Mouse (Mus musculus) forebrain, embryonic 16.5 days (tissue): ENCODE measurements around the gene Tspan32. TPM values are rescaled to one million over a fixed set of nuclear protein-coding genes. Genes with fewer than 3 reads are reported as not detected.

Experiments
- ATAC-seq: fragments of 200-750 bp; cut with Nextera tagmentation; 2 replicates; pipeline ENCODE4 v1.8.0; 2017; ENCODE audit warnings: mild to moderate bottlenecking, moderate library complexity
- H3K27ac ChIP-seq: fragments of 300-500 bp; sonication (generic); 2 replicates; pipeline ENCODE4 v1.5.1; 2014; ENCODE audit warnings: low read length, control low read depth
- H3K27me3 ChIP-seq: fragments of 300-500 bp; sonication (generic); replicated peaks from 2 replicates; pipeline ENCODE4 v1.6.1; 2014; ENCODE audit warnings: low read length; ENCODE audit not compliant: control insufficient read depth, insufficient read depth
- H3K36me3 ChIP-seq: fragments of 300-500 bp; sonication (generic); 2 replicates; pipeline ENCODE4 v1.6.1; 2014; ENCODE audit not compliant: control insufficient read depth, insufficient read depth
- H3K4me1 ChIP-seq: fragments of 300-500 bp; sonication (generic); replicated peaks from 2 replicates; pipeline ENCODE4 v1.6.1; 2014; ENCODE audit warnings: low read length; ENCODE audit not compliant: control insufficient read depth, insufficient read depth
- H3K4me2 ChIP-seq: fragments of 300-500 bp; sonication (generic); 2 replicates; pipeline ENCODE4 v1.6.1; 2014; ENCODE audit warnings: mild to moderate bottlenecking, low read length, control low read depth
- H3K4me3 ChIP-seq: fragments of 300-500 bp; sonication (generic); replicated peaks from 2 replicates; pipeline ENCODE4 v1.5.1; 2014; ENCODE audit warnings: mild to moderate bottlenecking, low read length, control low read depth
- H3K9ac ChIP-seq: fragments of 300-500 bp; sonication (generic); replicated peaks from 2 replicates; pipeline ENCODE4 v1.6.1; 2014; ENCODE audit warnings: low read depth, low read length, control low read depth
- H3K9me3 ChIP-seq: fragments of 300-500 bp; sonication (generic); 2 replicates; pipeline ENCODE4 v1.6.1; 2016; ENCODE audit warnings: low read length; ENCODE audit not compliant: control insufficient read depth
- WGBS: fragments of 180-500 bp; shearing (Covaris S2); extraction: QIAGEN DNeasy Blood & Tissue Kit; methylation state at CpG from one replicate; pipeline ENCODE4 v1.1.7; 2014; 5-methylcytosine and 5-hydroxymethylcytosine counted together
- polyA plus RNA-seq: library from polyadenylated mRNA; unstranded; fragments of >200 nt; fragmentation: Nextera tagmentation; extraction: Ambion mirVana; gene quantifications from 2 replicates; pipeline ENCODE4 v1.2.1, GENCODE M21; 2015

Gene Tspan32
- polyA plus RNA-seq = 0.32 and 0.53 TPM in 2 replicates

GRCm38 (mm10) chr7:143004727-143005343 lies at the start of gene Tspan32:
Tspan32 (plus strand) TSS chr7:143005046.
- Histone ChIP-seq H3K27me3 (no peaks in the 10 kb centered on the region), H3K4me1 (peaks cover 18% of the 10 kb centered on the region), H3K4me3 (no peak within 1 kb of the TSS), H3K36me3 (no peaks in the 10 kb centered on the region), H3K9me3 (no peaks in the 10 kb centered on the region), H3K4me2 (no peak within 1 kb of the TSS), H3K9ac (no peak within 1 kb of the TSS), H3K27ac (no peak within 1 kb of the TSS)
- WGBS = 84% methylated on average over 4 of the region's 4 CpGs
- ATAC-seq = no peak

- Histone ChIP-seq H3K36me3 (no peaks in the 10 kb centered on the region), H3K4me1 (no peaks in the 10 kb centered on the region), H3K27me3 (no peaks in the 10 kb centered on the region), H3K9ac (no peak overlapping the region), H3K4me2 (no peak overlapping the region), H3K9me3 (no peaks in the 10 kb centered on the region), H3K4me3 (no peak overlapping the region), H3K27ac (no peak overlapping the region)
- 64% methylated on average over 2 of the region's 2 CpGs for WGBS
- no peak for ATAC-seq
These were observed 48.8 kb upstream of the Tspan32 start for GRCm38 (mm10) chr7:142956018-142956417.

GRCm38 (mm10) chr7:142958817-142959216 lies 46.0 kb upstream of the Tspan32 start:
- Histone ChIP-seq H3K27ac (no peak overlapping the region), H3K4me1 (no peaks in the 10 kb centered on the region), H3K9me3 (no peaks in the 10 kb centered on the region), H3K36me3 (no peaks in the 10 kb centered on the region), H3K9ac (no peak overlapping the region), H3K27me3 (no peaks in the 10 kb centered on the region), H3K4me2 (no peak overlapping the region), H3K4me3 (no peak overlapping the region)
- ATAC-seq = no peak
- WGBS = 96% methylated on average over 1 of the region's 1 CpGs

- Histone ChIP-seq H3K27ac (no peak overlapping the region), H3K4me1 (no peaks in the 10 kb centered on the region), H3K4me2 (no peak overlapping the region), H3K9ac (no peak overlapping the region), H3K27me3 (0 out of 2 replicates have a peak, but pooled peaks cover under 1% of the 10 kb centered on the region), H3K9me3 (no peaks in the 10 kb centered on the region), H3K36me3 (no peaks in the 10 kb centered on the region), H3K4me3 (no peak overlapping the region)
- ATAC-seq = no peak
- WGBS = 62% methylated on average over 4 of the region's 4 CpGs
These were observed 45.1 kb upstream of the Tspan32 start for GRCm38 (mm10) chr7:142959752-142960151.

- H3K4me3 ChIP-seq = peak overlapping the region; percentile 52
- no peaks in the 10 kb centered on the region for H3K9me3 ChIP-seq
- WGBS = 0% methylated on average over 36 of the region's 36 CpGs
- peaks cover 22% of the 10 kb centered on the region for H3K4me1 ChIP-seq
- peaks cover 63% of the 10 kb centered on the region for H3K27me3 ChIP-seq
- peak overlapping the region; percentile 50; the same call in 1 of the 2 replicates for H3K9ac ChIP-seq
- H3K4me2 ChIP-seq = peak overlapping the region; percentile 85
- no peak overlapping the region for H3K27ac ChIP-seq
- H3K36me3 ChIP-seq = no peaks in the 10 kb centered on the region
- peak; percentile 26 for ATAC-seq
These were observed 37.4 kb upstream of the Tspan32 start for GRCm38 (mm10) chr7:142967414-142967883.

GRCm38 (mm10) chr7:142967884-142968808 lies 36.7 kb upstream of the Tspan32 start:
- WGBS = under 1% methylated on average over 89 of the region's 90 CpGs
- peak; percentile 92 for ATAC-seq
- Histone ChIP-seq H3K36me3 (no peaks in the 10 kb centered on the region), H3K27ac (no peak overlapping the region), H3K9me3 (no peaks in the 10 kb centered on the region), H3K4me3 (peak overlapping the region; percentile 52), H3K4me2 (peak overlapping the region; percentile 85), H3K27me3 (peaks cover 63% of the 10 kb centered on the region), H3K4me1 (peaks cover 22% of the 10 kb centered on the region), H3K9ac (peak overlapping the region; percentile 50)

- peak; percentile 62 for ATAC-seq
- Histone ChIP-seq H3K36me3 (no peaks in the 10 kb centered on the region), H3K27me3 (peaks cover 63% of the 10 kb centered on the region), H3K27ac (no peak within 1 kb of the TSS), H3K4me2 (peak within 1 kb of the TSS; percentile 85), H3K4me1 (peaks cover 22% of the 10 kb centered on the region), H3K9ac (peak within 1 kb of the TSS; percentile 33; the same call in 1 of the 2 replicates), H3K4me3 (peak within 1 kb of the TSS; percentile 52), H3K9me3 (no peaks in the 10 kb centered on the region)
- under 1% methylated on average over 50 of the region's 51 CpGs for WGBS
These were observed 35.9 kb upstream of the Tspan32 start, which contains the start of gene Ascl2 for GRCm38 (mm10) chr7:142968809-142969511. Ascl2 (minus strand) TSS chr7:142969264.

- Histone ChIP-seq H3K4me3 (no peak overlapping the region), H3K27ac (no peak overlapping the region), H3K4me2 (no peak overlapping the region), H3K4me1 (no peaks in the 10 kb centered on the region), H3K9me3 (no peaks in the 10 kb centered on the region), H3K36me3 (no peaks in the 10 kb centered on the region), H3K27me3 (no peaks in the 10 kb centered on the region), H3K9ac (no peak overlapping the region)
- 90% methylated on average over 4 of the region's 4 CpGs for WGBS
- no peak for ATAC-seq
These were observed 22.9 kb upstream of the Tspan32 start for GRCm38 (mm10) chr7:142981908-142982307.

- Histone ChIP-seq H3K27ac (no peak overlapping the region), H3K9me3 (no peaks in the 10 kb centered on the region), H3K27me3 (no peaks in the 10 kb centered on the region), H3K4me2 (no peak overlapping the region), H3K9ac (no peak overlapping the region), H3K36me3 (no peaks in the 10 kb centered on the region), H3K4me1 (no peaks in the 10 kb centered on the region), H3K4me3 (no peak overlapping the region)
- no peak for ATAC-seq
- 92% methylated on average over 4 of the region's 4 CpGs for WGBS
These were observed 19.7 kb upstream of the Tspan32 start for GRCm38 (mm10) chr7:142985146-142985545.
